Mouse (Mus musculus): ENCODE data around the gene Chchd6. TPM values are rescaled to one million over a fixed set of nuclear protein-coding genes. Genes with fewer than 3 reads are reported as not detected.

Chchd6 gene
- total and polyA plus RNA-seq, 3 experiments, result 49.5 to 74.7 TPM; not detected in 1

DNA sequence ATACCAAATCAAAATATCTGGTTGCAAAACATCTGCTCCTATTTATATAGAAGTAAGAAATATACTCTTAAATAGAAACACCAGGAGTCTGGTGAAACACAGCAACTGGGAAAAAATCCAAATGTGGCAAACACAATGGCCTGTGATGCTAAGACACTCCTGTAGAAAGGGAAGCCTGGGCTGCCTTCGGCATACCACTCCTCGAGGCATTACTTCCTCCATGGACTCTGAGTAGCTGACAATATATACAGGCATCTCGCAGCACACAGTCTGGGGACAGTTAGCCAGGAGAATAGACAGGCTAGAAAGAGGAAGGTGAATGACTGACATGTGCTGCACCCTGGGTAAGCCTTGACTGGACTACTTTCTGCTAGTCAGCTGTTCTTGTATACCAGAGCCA, 146.7 kb downstream of the Chchd6 start:
- H3K9ac ChIP-seq (ENCODE audit: control insufficient read depth, low read depth, low read length, poor library complexity, severe bottlenecking), result no peak overlapping the region
- no peak overlapping the region for H3K27ac ChIP-seq (ENCODE audit: control insufficient read depth, low read depth, low read length)
- DNase-seq (ENCODE audit: low read depth, low spot score), result peak; percentile 66
- no peaks in the 10 kb centered on the region for H3K36me3 ChIP-seq (ENCODE audit: control insufficient read depth in 1 of 2, insufficient read depth in 2 of 2, low read length in 2 of 2)
- no peaks in the 10 kb centered on the region for H3K27me3 ChIP-seq (ENCODE audit: control insufficient read depth in 1 of 2, insufficient read depth in 2 of 2, low read length in 2 of 2)
- H3K79me2 ChIP-seq (ENCODE audit: control insufficient read depth, insufficient read depth, low read length, poor library complexity), result no peaks in the 10 kb centered on the region
- H3K9me3 ChIP-seq (replicated peaks; ENCODE audit: insufficient read depth, low read length), result no peaks in the 10 kb centered on the region
- TF ChIP-seq USF1 (IDR thresholded peaks at IDR 0.05; ENCODE audit: low read depth, low read length) (no peak), NELFE (IDR thresholded peaks at IDR 0.05; ENCODE audit: low read depth, low read length) (no peak), TBP (IDR thresholded peaks at IDR 0.05; ENCODE audit: low read depth, low read length) (0 out of 2 replicates have a peak, but pooled peaks have one; percentile 49), JUND (IDR thresholded peaks at IDR 0.05; ENCODE audit: low read depth, low read length) (no peak), ETS1 (IDR thresholded peaks at IDR 0.05; ENCODE audit: low read depth, low read length) (no peak), ZKSCAN1 (IDR thresholded peaks at IDR 0.05; ENCODE audit: low read depth, low read length) (no peak), HCFC1 (IDR thresholded peaks at IDR 0.05; ENCODE audit: low read depth, low read length) (no peak), CTCF (IDR thresholded peaks at IDR 0.05 in 2 of 3, conservative IDR thresholded peaks at IDR 0.05 in 1 of 3; ENCODE audit: control insufficient read depth in 1 of 3, insufficient read depth in 1 of 3, low read depth in 2 of 3, low read length in 3 of 3, poor library complexity in 1 of 3, severe bottlenecking in 1 of 3) (no peak), TCF12 (IDR thresholded peaks at IDR 0.05; ENCODE audit: low read depth, low read length) (no peak), MEF2A (IDR thresholded peaks at IDR 0.05; ENCODE audit: extremely low read depth, insufficient replicate concordance, low read depth, low read length, poor library complexity, severe bottlenecking) (no peak), MYC (IDR thresholded peaks at IDR 0.05; ENCODE audit: low read depth, low read length) (0 out of 2 replicates have a peak, but pooled peaks have one; percentile 24), BHLHE40 (IDR thresholded peaks at IDR 0.05; ENCODE audit: borderline replicate concordance, low read depth, low read length) (no peak)
- no peaks in the 10 kb centered on the region for H3K4me1 ChIP-seq (ENCODE audit: control insufficient read depth in 1 of 2, insufficient read depth in 2 of 2, low read length in 2 of 2)
- H3K4me3 ChIP-seq (ENCODE audit: control insufficient read depth in 1 of 2, insufficient read depth in 1 of 2, low read depth in 2 of 2, low read length in 2 of 2), result no peak overlapping the region

DNA sequence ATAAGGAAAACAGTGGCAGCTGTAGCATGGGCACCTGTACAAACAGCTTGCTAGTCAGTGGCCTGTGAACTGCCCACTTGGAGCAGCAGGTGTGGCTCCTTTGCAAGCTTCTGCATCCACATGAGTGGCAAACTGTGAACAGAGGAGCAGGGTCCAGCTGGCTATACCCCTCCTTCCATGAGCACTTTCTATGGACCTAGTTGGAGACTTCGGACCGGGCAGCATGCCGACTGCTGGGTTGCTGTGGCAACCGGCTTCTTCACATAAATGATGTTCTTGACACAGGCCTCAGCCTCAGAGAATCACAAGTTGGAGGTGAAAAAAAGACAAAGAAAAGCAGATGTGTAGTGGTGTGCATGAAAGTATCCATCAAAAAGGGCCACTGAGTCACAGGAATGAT, 154.8 kb downstream of the Chchd6 start:
- Histone ChIP-seq H3K4me3 (ENCODE audit: control insufficient read depth in 1 of 2, insufficient read depth in 1 of 2, low read depth in 2 of 2, low read length in 2 of 2) (no peak overlapping the region), H3K9ac (ENCODE audit: control insufficient read depth, low read depth, low read length, poor library complexity, severe bottlenecking) (no peak overlapping the region), H3K79me2 (ENCODE audit: control insufficient read depth, insufficient read depth, low read length, poor library complexity) (no peaks in the 10 kb centered on the region), H3K27me3 (ENCODE audit: control insufficient read depth in 1 of 2, insufficient read depth in 2 of 2, low read length in 2 of 2) (no peaks in the 10 kb centered on the region), H3K9me3 (replicated peaks; ENCODE audit: insufficient read depth, low read length) (no peaks in the 10 kb centered on the region), H3K36me3 (ENCODE audit: control insufficient read depth in 1 of 2, insufficient read depth in 2 of 2, low read length in 2 of 2) (no peaks in the 10 kb centered on the region), H3K27ac (ENCODE audit: control insufficient read depth, low read depth, low read length) (no peak overlapping the region), H3K4me1 (ENCODE audit: control insufficient read depth in 1 of 2, insufficient read depth in 2 of 2, low read length in 2 of 2) (no peaks in the 10 kb centered on the region; a peak in 1 of 4 replicates)
- DNase-seq (ENCODE audit: low read depth, low spot score), result no peak
- TF ChIP-seq MAFK (IDR thresholded peaks at IDR 0.05; ENCODE audit: borderline replicate concordance, low read depth, low read length) (no peak), MAZ (IDR thresholded peaks at IDR 0.05; ENCODE audit: low read depth, low read length) (no peak), MYB (IDR thresholded peaks at IDR 0.05; ENCODE audit: low read depth, low read length) (no peak), GABPA (IDR thresholded peaks at IDR 0.05; ENCODE audit: low read depth, low read length) (no peak), RCOR1 (IDR thresholded peaks at IDR 0.05; ENCODE audit: low read depth, low read length) (no peak), MEF2A (IDR thresholded peaks at IDR 0.05; ENCODE audit: extremely low read depth, insufficient replicate concordance, low read depth, low read length, poor library complexity, severe bottlenecking) (no peak), POLR2A (IDR thresholded peaks at IDR 0.05; ENCODE audit: control insufficient read depth in 1 of 2, insufficient read depth in 1 of 2, low read depth in 1 of 2, low read length in 2 of 2, poor library complexity in 1 of 2) (no peak), TCF12 (IDR thresholded peaks at IDR 0.05; ENCODE audit: low read depth, low read length) (no peak), KAT2A (conservative IDR thresholded peaks at IDR 0.05; ENCODE audit: low read depth, low read length) (no peak), SMC3 (IDR thresholded peaks at IDR 0.05; ENCODE audit: low read depth, low read length) (no peak), GATA1 (IDR thresholded peaks at IDR 0.05; ENCODE audit: low read depth, low read length) (no peak), POLR2AphosphoS2 (IDR thresholded peaks at IDR 0.05; ENCODE audit: low read length) (no peak), RAD21 (IDR thresholded peaks at IDR 0.05; ENCODE audit: low read depth, low read length) (no peak), ZKSCAN1 (IDR thresholded peaks at IDR 0.05; ENCODE audit: low read depth, low read length) (no peak)

All from MEL (cell line).